Mouse (Mus musculus): ENCODE data around the gene Adam17. TPM values are rescaled to one million over a fixed set of nuclear protein-coding genes. Genes with fewer than 3 reads are reported as not detected.
A peak's percentile ranks its signal among the peaks of the same experiment; 100 is the strongest.
"Not testable (repeated sequence)": the region's sequence is repeated elsewhere in the genome, so short reads cannot be mapped to it uniquely, and the experiment has no call there.

The Adam17 gene
- polyA plus RNA-seq, 1 experiment from 2014 or later = 55.6 TPM

- no peak overlapping the region for H3K9ac ChIP-seq (ENCODE audit: low read length)
- no peaks in the 10 kb centered on the region for H3K4me1 ChIP-seq (replicated peaks; ENCODE audit: control insufficient read depth, insufficient read depth, low read length)
- no peak overlapping the region for H3K4me3 ChIP-seq (ENCODE audit: low read length)
- H3K9me3 ChIP-seq (ENCODE audit: control insufficient read depth, low read length) = no peaks in the 10 kb centered on the region
- H3K36me3 ChIP-seq (ENCODE audit: control insufficient read depth, insufficient read depth, low read length) = peaks cover 11% of the 10 kb centered on the region
- ATAC-seq (ENCODE audit: low read depth) = no peak
- no peak overlapping the region for H3K27ac ChIP-seq (ENCODE audit: low read length)
- no peak overlapping the region for H3K4me2 ChIP-seq (ENCODE audit: low read depth, low read length)
- no peaks in the 10 kb centered on the region for H3K27me3 ChIP-seq (ENCODE audit: control insufficient read depth, insufficient read depth, low read depth, low read length)
- 93% methylated on average over 5 of the region's 5 CpGs for WGBS
Observed at GRCm38 (mm10) chr12:21402771-21403170, 29.3 kb upstream of the Adam17 start.

- Histone ChIP-seq H3K9ac (ENCODE audit: low read length) (no peak overlapping the region), H3K4me1 (replicated peaks; ENCODE audit: control insufficient read depth, insufficient read depth, low read length) (no peaks in the 10 kb centered on the region), H3K4me2 (ENCODE audit: low read depth, low read length) (no peak overlapping the region), H3K27ac (ENCODE audit: low read length) (no peak overlapping the region), H3K36me3 (ENCODE audit: control insufficient read depth, insufficient read depth, low read length) (peaks cover 19% of the 10 kb centered on the region), H3K9me3 (ENCODE audit: control insufficient read depth, low read length) (no peaks in the 10 kb centered on the region), H3K27me3 (ENCODE audit: control insufficient read depth, insufficient read depth, low read depth, low read length) (no peaks in the 10 kb centered on the region), H3K4me3 (ENCODE audit: low read length) (no peak overlapping the region)
- no peak for ATAC-seq (ENCODE audit: low read depth)
- WGBS = 92% methylated on average over 2 of the region's 2 CpGs
Observed at GRCm38 (mm10) chr12:21386201-21386600, 12.8 kb upstream of the Adam17 start.

GRCm38 (mm10) chr12:21378765-21379346 lies 5.4 kb upstream of the Adam17 start:
- not testable (repeated sequence) for H3K9me3 ChIP-seq (ENCODE audit: control insufficient read depth, low read length); H3K27ac ChIP-seq (ENCODE audit: low read length); H3K4me2 ChIP-seq (ENCODE audit: low read depth, low read length); H3K4me3 ChIP-seq (ENCODE audit: low read length); H3K27me3 ChIP-seq (ENCODE audit: control insufficient read depth, insufficient read depth, low read depth, low read length); H3K36me3 ChIP-seq (ENCODE audit: control insufficient read depth, insufficient read depth, low read length); H3K4me1 ChIP-seq (replicated peaks; ENCODE audit: control insufficient read depth, insufficient read depth, low read length); ATAC-seq (ENCODE audit: low read depth); H3K9ac ChIP-seq (ENCODE audit: low read length)
- WGBS = 41% methylated on average over 6 of the region's 6 CpGs

- no peak overlapping the region for H3K27ac ChIP-seq (ENCODE audit: low read length)
- peaks cover 5% of the 10 kb centered on the region; the same call in 1 of the 2 replicates for H3K4me1 ChIP-seq (replicated peaks; ENCODE audit: control insufficient read depth, insufficient read depth, low read length)
- H3K4me3 ChIP-seq (ENCODE audit: low read length) = no peak overlapping the region
- no peaks in the 10 kb centered on the region for H3K36me3 ChIP-seq (ENCODE audit: control insufficient read depth, insufficient read depth, low read length)
- no peak overlapping the region for H3K4me2 ChIP-seq (ENCODE audit: low read depth, low read length)
- H3K9ac ChIP-seq (ENCODE audit: low read length) = no peak overlapping the region
- 28% methylated on average over 3 of the region's 3 CpGs for WGBS
- no peaks in the 10 kb centered on the region for H3K27me3 ChIP-seq (ENCODE audit: control insufficient read depth, insufficient read depth, low read depth, low read length)
- H3K9me3 ChIP-seq (ENCODE audit: control insufficient read depth, low read length) = no peaks in the 10 kb centered on the region
- ATAC-seq (ENCODE audit: low read depth) = no peak
Observed at GRCm38 (mm10) chr12:21375376-21376157, 2.1 kb upstream of the Adam17 start.

GRCm38 (mm10) chr12:21373820-21374475 lies 516 bp upstream of the Adam17 start:
- H3K4me2 ChIP-seq (ENCODE audit: low read depth, low read length) = peak overlapping the region; percentile 68
- peak overlapping the region; percentile 80 for H3K4me3 ChIP-seq (ENCODE audit: low read length)
- peak overlapping the region; percentile 95 for H3K9ac ChIP-seq (ENCODE audit: low read length)
- ATAC-seq (ENCODE audit: low read depth) = peak; percentile 56
- no peaks in the 10 kb centered on the region for H3K27me3 ChIP-seq (ENCODE audit: control insufficient read depth, insufficient read depth, low read depth, low read length)
- no peaks in the 10 kb centered on the region for H3K36me3 ChIP-seq (ENCODE audit: control insufficient read depth, insufficient read depth, low read length)
- H3K4me1 ChIP-seq (replicated peaks; ENCODE audit: control insufficient read depth, insufficient read depth, low read length) = peaks cover 5% of the 10 kb centered on the region; the same call in 1 of the 2 replicates
- peak overlapping the region; percentile 98 for H3K27ac ChIP-seq (ENCODE audit: low read length)
- no peaks in the 10 kb centered on the region for H3K9me3 ChIP-seq (ENCODE audit: control insufficient read depth, low read length)
- WGBS = 2% methylated on average over 24 of the region's 24 CpGs

GRCm38 (mm10) chr12:21370035-21370611 lies 3.3 kb downstream of the Adam17 start:
- Histone ChIP-seq H3K27me3 (ENCODE audit: control insufficient read depth, insufficient read depth, low read depth, low read length) (no peaks in the 10 kb centered on the region), H3K9me3 (ENCODE audit: control insufficient read depth, low read length) (no peaks in the 10 kb centered on the region), H3K4me1 (replicated peaks; ENCODE audit: control insufficient read depth, insufficient read depth, low read length) (peaks cover 5% of the 10 kb centered on the region; the same call in 1 of the 2 replicates), H3K4me3 (ENCODE audit: low read length) (no peak overlapping the region), H3K27ac (ENCODE audit: low read length) (no peak overlapping the region), H3K9ac (ENCODE audit: low read length) (no peak overlapping the region), H3K36me3 (ENCODE audit: control insufficient read depth, insufficient read depth, low read length) (no peaks in the 10 kb centered on the region), H3K4me2 (ENCODE audit: low read depth, low read length) (no peak overlapping the region)
- WGBS = 94% methylated on average over 1 of the region's 1 CpGs
- ATAC-seq (ENCODE audit: low read depth) = no peak

- H3K9ac ChIP-seq (ENCODE audit: low read length) = no peak overlapping the region
- 0 out of 2 replicates have a peak, but pooled peaks cover 5% of the 10 kb centered on the region for H3K4me1 ChIP-seq (replicated peaks; ENCODE audit: control insufficient read depth, insufficient read depth, low read length)
- H3K4me2 ChIP-seq (ENCODE audit: low read depth, low read length) = no peak overlapping the region
- 89% methylated on average over 5 of the region's 5 CpGs for WGBS
- H3K9me3 ChIP-seq (ENCODE audit: control insufficient read depth, low read length) = no peaks in the 10 kb centered on the region
- ATAC-seq (ENCODE audit: low read depth) = no peak
- H3K36me3 ChIP-seq (ENCODE audit: control insufficient read depth, insufficient read depth, low read length) = no peaks in the 10 kb centered on the region
- no peak overlapping the region for H3K27ac ChIP-seq (ENCODE audit: low read length)
- no peaks in the 10 kb centered on the region for H3K27me3 ChIP-seq (ENCODE audit: control insufficient read depth, insufficient read depth, low read depth, low read length)
- H3K4me3 ChIP-seq (ENCODE audit: low read length) = no peak overlapping the region
Observed at GRCm38 (mm10) chr12:21369087-21369410, 4.4 kb downstream of the Adam17 start.

GRCm38 (mm10) chr12:21368376-21369086 lies 4.9 kb downstream of the Adam17 start:
- 0 out of 2 replicates have a peak, but pooled peaks cover 5% of the 10 kb centered on the region for H3K4me1 ChIP-seq (replicated peaks; ENCODE audit: control insufficient read depth, insufficient read depth, low read length)
- WGBS = 92% methylated on average over 9 of the region's 9 CpGs
- ATAC-seq (ENCODE audit: low read depth) = no peak
- no peaks in the 10 kb centered on the region for H3K27me3 ChIP-seq (ENCODE audit: control insufficient read depth, insufficient read depth, low read depth, low read length)
- no peaks in the 10 kb centered on the region for H3K36me3 ChIP-seq (ENCODE audit: control insufficient read depth, insufficient read depth, low read length)
- H3K9ac ChIP-seq (ENCODE audit: low read length) = no peak overlapping the region
- H3K4me3 ChIP-seq (ENCODE audit: low read length) = no peak overlapping the region
- H3K9me3 ChIP-seq (ENCODE audit: control insufficient read depth, low read length) = no peaks in the 10 kb centered on the region
- no peak overlapping the region for H3K27ac ChIP-seq (ENCODE audit: low read length)
- H3K4me2 ChIP-seq (ENCODE audit: low read depth, low read length) = no peak overlapping the region
